Mouse (Mus musculus) ovary, postnatal 14 days (tissue): ENCODE results near the gene Gm49361.
"Not testable (repeated sequence)": the region's sequence is repeated elsewhere in the genome, so short reads cannot be mapped to it uniquely, and the experiment has no call there.

Source experiments
- DNase-seq: peaks from one replicate; pipeline ENCODE4 v3.0.0; 2022; ENCODE audit warnings: low spot score

The Gm49361 gene

GRCm38 (mm10) chr14:57746001-57746771 lies at the start of gene Gm49361:
Gene Gm49361 (minus strand): TSS chr14:57746103.
- peak; percentile 81 for DNase-seq

GRCm38 (mm10) chr14:57791171-57791570 lies 45.3 kb upstream of the Gm49361 start:
- no peak for DNase-seq

GRCm38 (mm10) chr14:57789759-57790158 lies 43.9 kb upstream of the Gm49361 start:
- no peak for DNase-seq

- DNase-seq: no peak
These were observed 43.4 kb upstream of the Gm49361 start for GRCm38 (mm10) chr14:57789311-57789710.

GRCm38 (mm10) chr14:57787406-57787805 lies 41.5 kb upstream of the Gm49361 start:
- DNase-seq: no peak

GRCm38 (mm10) chr14:57772157-57772815 lies 26.4 kb upstream of the Gm49361 start:
- DNase-seq: no peak

- DNase-seq: no peak
These were observed 23.2 kb upstream of the Gm49361 start for GRCm38 (mm10) chr14:57769102-57769501.

- DNase-seq: no peak
These were observed 14.8 kb upstream of the Gm49361 start for GRCm38 (mm10) chr14:57760447-57761412.

- DNase-seq: no peak
These were observed 12.3 kb upstream of the Gm49361 start, which contains the start of gene Lats2 for GRCm38 (mm10) chr14:57758237-57758636. Gene Lats2 (minus strand): TSS chr14:57758388.

- no peak for DNase-seq
These were observed 10.2 kb upstream of the Gm49361 start for GRCm38 (mm10) chr14:57756094-57756493.

- no peak for DNase-seq
These were observed 9.8 kb upstream of the Gm49361 start for GRCm38 (mm10) chr14:57755661-57756060.

- no peak for DNase-seq
These were observed 7.6 kb upstream of the Gm49361 start for GRCm38 (mm10) chr14:57753351-57753992.

GRCm38 (mm10) chr14:57751006-57751405 lies 5.1 kb upstream of the Gm49361 start:
- DNase-seq: not testable (repeated sequence)

GRCm38 (mm10) chr14:57749501-57749900 lies 3.6 kb upstream of the Gm49361 start:
- no peak for DNase-seq

GRCm38 (mm10) chr14:57745291-57745969 lies 473 bp downstream of the Gm49361 start:
- DNase-seq: peak; percentile 40

GRCm38 (mm10) chr14:57744547-57744946 lies 1.4 kb downstream of the Gm49361 start:
- no peak for DNase-seq

- DNase-seq: no peak
These were observed 5.3 kb downstream of the Gm49361 start for GRCm38 (mm10) chr14:57740651-57741050.

- DNase-seq: no peak
These were observed 8.8 kb downstream of the Gm49361 start for GRCm38 (mm10) chr14:57737089-57737488.

GRCm38 (mm10) chr14:57736141-57736540 lies 9.8 kb downstream of the Gm49361 start:
- DNase-seq: no peak

GRCm38 (mm10) chr14:57732668-57733293 lies 13.1 kb downstream of the Gm49361 start:
- no peak for DNase-seq

- DNase-seq: no peak
These were observed 15.4 kb downstream of the Gm49361 start for GRCm38 (mm10) chr14:57730527-57730926.
